16 mouse cellular contexts compared by ENCODE assay signal in the genomic region with DNA sequence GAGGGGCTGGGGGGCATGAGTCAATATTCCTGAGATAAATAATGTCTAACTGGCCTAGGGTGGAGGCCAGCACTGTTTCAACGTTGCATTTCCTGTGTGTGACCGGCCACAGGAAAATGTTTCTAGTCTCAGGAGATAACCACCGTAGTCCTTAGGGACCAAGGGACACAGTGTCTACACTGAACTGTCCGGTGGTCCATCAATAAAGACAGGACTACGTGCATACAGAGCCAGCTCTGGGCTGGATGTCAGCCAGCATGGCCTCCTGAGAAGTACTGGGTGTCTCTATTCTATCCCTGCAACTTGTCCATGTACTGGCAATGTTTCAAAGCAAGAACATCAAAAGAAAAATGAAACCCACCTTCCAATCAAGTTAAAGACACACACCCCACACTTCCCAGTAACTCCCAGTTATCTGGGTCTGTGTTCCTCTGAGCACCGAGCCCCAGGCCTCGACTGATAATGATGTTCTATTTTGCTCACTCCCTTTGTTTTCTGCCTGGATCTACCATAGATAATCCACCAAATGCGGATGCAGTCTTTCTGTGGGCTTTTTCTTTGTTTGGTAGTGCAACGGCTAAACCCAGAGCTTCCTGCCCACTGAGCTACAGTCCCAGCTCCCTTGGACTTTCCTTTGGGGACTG. TPM values are rescaled to one million over a fixed set of nuclear protein-coding genes. Genes with fewer than 3 reads are reported as not detected.
DNase-seq lines count a peak whose midpoint lies in the region; ATAC-seq and TF ChIP-seq lines count a peak whose summit lies in the region.
"Had no signal": no experiment of that assay in that cellular context is flagged by ENCODE, and none has a peak within 500 bp of the region (broad histone marks: within the 10 kb centered on the region; RNA-seq: fewer than 3 reads in every experiment).

No protein-coding gene starts in this region.

- H3K36me3 ChIP-seq in heart, embryonic 16.5 days (ENCODE audit: control insufficient read depth, insufficient read depth) = peaks cover 37% of the 10 kb centered on the region
- H3K36me3 ChIP-seq in liver, adult 2 months (ENCODE audit: control insufficient read depth, insufficient read depth, low read length) = peaks cover 6% of the 10 kb centered on the region; the same call in 1 of the 2 replicates
- no peaks in the 10 kb centered on the region; the same call in 1 of the 2 replicates for H3K36me3 ChIP-seq in liver, embryonic 14.5 days (replicated peaks; ENCODE audit: control insufficient read depth, insufficient read depth, low read depth)
- no peaks in the 10 kb centered on the region for H3K36me3 ChIP-seq in testis, adult 2 months (ENCODE audit: control insufficient read depth, insufficient read depth, low read length)

- H3K9me3 ChIP-seq in heart, embryonic 16.5 days (replicated peaks; ENCODE audit: control insufficient read depth, low read length) = no peaks in the 10 kb centered on the region
- no peaks in the 10 kb centered on the region for H3K9me3 ChIP-seq in liver, embryonic 14.5 days (ENCODE audit: control insufficient read depth, low read length)
- H3K9me3 ChIP-seq: embryonic facial prominence, embryonic 15.5 days; hindbrain, embryonic 10.5 days; lung, embryonic 15.5 days; midbrain, embryonic 12.5 days had no signal

- peak overlapping the region; percentile 58 for H3K27ac ChIP-seq in heart, embryonic 16.5 days (ENCODE audit: low read length)
- peak overlapping the region; percentile 37 for H3K27ac ChIP-seq in liver, adult 2 months (replicated peaks; ENCODE audit: insufficient read depth, low read depth, low read length)
- H3K27ac ChIP-seq in liver, embryonic 14.5 days = no peak overlapping the region
- H3K27ac ChIP-seq in testis, adult 2 months (ENCODE audit: control insufficient read depth, insufficient read depth, low read depth, low read length) = peak overlapping the region; percentile 33; the same call in 1 of the 2 replicates
- H3K27ac ChIP-seq: embryonic facial prominence, embryonic 15.5 days; hindbrain, embryonic 10.5 days; lung, embryonic 15.5 days; midbrain, embryonic 12.5 days had no signal

- ATAC-seq in heart, embryonic 16.5 days (replicated peaks; ENCODE audit: extremely low read depth, insufficient read depth, low FRiP score) = peak; percentile 47; the same call in 1 of the 2 replicates
- ATAC-seq in liver, embryonic 14.5 days (ENCODE audit: insufficient read depth) = peak; percentile 47

- H3K4me2 ChIP-seq in heart, embryonic 16.5 days (ENCODE audit: low read depth, low read length) = no peak overlapping the region
- no peak overlapping the region for H3K4me2 ChIP-seq in liver, embryonic 14.5 days (ENCODE audit: low read depth)
- H3K4me2 ChIP-seq: embryonic facial prominence, embryonic 15.5 days; lung, embryonic 15.5 days; midbrain, embryonic 12.5 days had no signal

- no peaks in the 10 kb centered on the region for H3K79me2 ChIP-seq in liver, adult 2 months (ENCODE audit: control insufficient read depth, insufficient read depth, low read length)

- WGBS in heart, embryonic 16.5 days = 64% methylated on average over 9 of the region's 9 CpGs
- 77% methylated on average over 9 of the region's 9 CpGs for WGBS in liver, adult 2 months
- 36% methylated on average over 9 of the region's 9 CpGs for WGBS in liver, embryonic 14.5 days (ENCODE audit: insufficient replicate concordance)

- H3K4me1 ChIP-seq in heart, embryonic 16.5 days (ENCODE audit: control insufficient read depth, insufficient read depth, low read length) = no peaks in the 10 kb centered on the region
- H3K4me1 ChIP-seq in liver, adult 2 months (ENCODE audit: control insufficient read depth, insufficient read depth, low read length) = no peaks in the 10 kb centered on the region
- 0 out of 4 replicates have a peak, but pooled peaks cover 0 to 2% of the 10 kb centered on the region in 2 experiments for H3K4me1 ChIP-seq in liver, embryonic 14.5 days (replicated peaks; ENCODE audit: control insufficient read depth in 2 of 2, insufficient read depth in 2 of 2, low read length in 1 of 2)
- H3K4me1 ChIP-seq in testis, adult 2 months (ENCODE audit: control insufficient read depth, insufficient read depth, low read length) = no peaks in the 10 kb centered on the region
- H3K4me1 ChIP-seq: embryonic facial prominence, embryonic 15.5 days; hindbrain, embryonic 10.5 days; lung, embryonic 15.5 days; midbrain, embryonic 12.5 days had no signal

- no peak for TF ChIP-seq EP300 in liver, embryonic 14.5 days (IDR thresholded peaks at IDR 0.05; ENCODE audit: low read depth)

- no peaks in the 10 kb centered on the region for H3K27me3 ChIP-seq in heart, embryonic 16.5 days (ENCODE audit: control insufficient read depth, insufficient read depth, low read length)
- no peaks in the 10 kb centered on the region for H3K27me3 ChIP-seq in liver, adult 2 months (ENCODE audit: control insufficient read depth, insufficient read depth, low read length)
- no peaks in the 10 kb centered on the region for H3K27me3 ChIP-seq in liver, embryonic 14.5 days (ENCODE audit: control insufficient read depth, insufficient read depth, low read length)
- H3K27me3 ChIP-seq in testis, adult 2 months (ENCODE audit: control insufficient read depth, insufficient read depth, low read length) = no peaks in the 10 kb centered on the region
- H3K27me3 ChIP-seq: embryonic facial prominence, embryonic 15.5 days; lung, embryonic 15.5 days; midbrain, embryonic 12.5 days had no signal

- no peak for DNase-seq in heart, postnatal 25 days (ENCODE audit: low spot score)
- DNase-seq in liver, adult 2 months (ENCODE audit: extremely low read depth, low read depth, low spot score) = no peak
- DNase-seq in liver = no peak
- no peak for DNase-seq in liver, embryonic 14.5 days (ENCODE audit: low read depth in 3 of 3, low spot score in 3 of 3)
- no peak for DNase-seq in layer of hippocampus, adult 9-11 months
- DNase-seq in frontal cortex, postnatal 14 days (ENCODE audit: low spot score in 2 of 2) = no peak
- DNase-seq: adrenal gland, postnatal 36 days; cerebellum, adult 9-10 months had no signal

- intact Hi-C loops in heart, postnatal 25 days (cut with DNase I) = no loop called here

- no peak overlapping the region for H3K4me3 ChIP-seq in heart, embryonic 16.5 days (ENCODE audit: low read length)
- no peak overlapping the region for H3K4me3 ChIP-seq in liver, adult 2 months (ENCODE audit: insufficient read depth, low read depth, low read length)
- no peak overlapping the region for H3K4me3 ChIP-seq in liver, embryonic 14.5 days (ENCODE audit: insufficient read depth in 1 of 2, low read depth in 2 of 2, low read length in 2 of 2)
- no peak overlapping the region for H3K4me3 ChIP-seq in testis, adult 2 months (ENCODE audit: control insufficient read depth, low read depth, low read length)
- H3K4me3 ChIP-seq: embryonic facial prominence, embryonic 15.5 days; hindbrain, embryonic 10.5 days; lung, embryonic 15.5 days; midbrain, embryonic 12.5 days had no signal

- H3K9ac ChIP-seq in heart, embryonic 16.5 days (ENCODE audit: low read length) = no peak overlapping the region
- no peak overlapping the region for H3K9ac ChIP-seq in liver, adult 2 months (ENCODE audit: low read depth, low read length)
- H3K9ac ChIP-seq in liver, embryonic 14.5 days (replicated peaks) = no peak overlapping the region
- H3K9ac ChIP-seq: embryonic facial prominence, embryonic 15.5 days; lung, embryonic 15.5 days; midbrain, embryonic 12.5 days had no signal

- no peak for TF ChIP-seq POLR2A in liver, adult 2 months (IDR thresholded peaks at IDR 0.05; ENCODE audit: extremely low read depth, insufficient read depth, low read length)
- no peak for TF ChIP-seq POLR2A in testis, adult 2 months (IDR thresholded peaks at IDR 0.05; ENCODE audit: control insufficient read depth, low read depth, low read length)

- TF ChIP-seq CTCF in liver, adult 2 months (IDR thresholded peaks at IDR 0.05; ENCODE audit: low read depth, low read length) = no peak
- TF ChIP-seq CTCF in liver, embryonic 14.5 days (IDR thresholded peaks at IDR 0.05; ENCODE audit: low read depth) = no peak
- no peak for TF ChIP-seq CTCF in testis, adult 2 months (IDR thresholded peaks at IDR 0.05; ENCODE audit: control insufficient read depth, insufficient read depth, insufficient replicate concordance, low read depth, low read length)

RNA-seq across cellular contexts. Expression of gene Mark4, which starts 17.1 kb away (rescaled TPM):
- 4.5 and 6.2 TPM in 2 replicates for polyA plus RNA-seq in heart, embryonic 16.5 days (2015; fragmentation: Nextera tagmentation; extraction: Ambion mirVana)
- total RNA-seq in heart, postnatal 25 days (2021) = 10 to 100 TPM; 22.3 to 24.3 TPM
- 1.8 and 2.8 TPM in 2 replicates for total RNA-seq in liver, adult 2 months (2014; rRNA removed)
- 4.9 and 6.4 TPM in 2 replicates for polyA plus RNA-seq in liver, adult 2 months (2012; rRNA removed)
- 2.4 and 2.5 TPM in 2 replicates for polyA plus RNA-seq in liver, embryonic 14.5 days (2012; rRNA removed)
- polyA plus RNA-seq in liver, embryonic 14.5 days (2014; fragmentation: Nextera tagmentation; extraction: Ambion mirVana) = 0.80 and 2.5 TPM in 2 replicates
- 13.2 and 14.1 TPM in 2 replicates for polyA plus RNA-seq in testis, adult 2 months (2012; rRNA removed)

RNA-seq across cellular contexts. Expression of gene Exoc3l2, which starts 21.6 kb away (rescaled TPM):
- 0.50 and 0.59 TPM in 2 replicates for polyA plus RNA-seq in heart, embryonic 16.5 days (2015; fragmentation: Nextera tagmentation; extraction: Ambion mirVana)
- total RNA-seq in heart, postnatal 25 days (2021) = 1 to 10 TPM; 1.2 to 1.3 TPM
- total RNA-seq in liver, adult 2 months (2014; rRNA removed) = 2.1 and 2.2 TPM in 2 replicates
- 5.1 and 5.8 TPM in 2 replicates for polyA plus RNA-seq in liver, adult 2 months (2012; rRNA removed)
- 1.7 and 1.9 TPM in 2 replicates for polyA plus RNA-seq in liver, embryonic 14.5 days (2012; rRNA removed)
- 0.48 and 0.78 TPM in 2 replicates for polyA plus RNA-seq in liver, embryonic 14.5 days (2014; fragmentation: Nextera tagmentation; extraction: Ambion mirVana)
- 26.1 and 27.2 TPM in 2 replicates for polyA plus RNA-seq in testis, adult 2 months (2012; rRNA removed)
- total RNA-seq: neutrophil, adult 5-6 weeks had no signal

RNA-seq across cellular contexts. Expression of gene Ckm, which starts 37.0 kb away (rescaled TPM):
- polyA plus RNA-seq in heart, embryonic 16.5 days (2015; fragmentation: Nextera tagmentation; extraction: Ambion mirVana) = 2,882 and 3,117 TPM in 2 replicates
- 1,000 to 10,000 TPM; 4,463 to 5,048 TPM for total RNA-seq in heart, postnatal 25 days (2021)
- total RNA-seq in liver, adult 2 months (2014; rRNA removed) = 0.07 and 11.0 TPM in 2 replicates
- 0.16 and 0.18 TPM in 2 replicates for polyA plus RNA-seq in liver, adult 2 months (2012; rRNA removed)
- 0.12 and 0.14 TPM in 2 replicates for polyA plus RNA-seq in liver, embryonic 14.5 days (2012; rRNA removed)
- polyA plus RNA-seq in liver, embryonic 14.5 days (2014; fragmentation: Nextera tagmentation; extraction: Ambion mirVana) = 0.11 and 0.19 TPM in 2 replicates
- 2.4 and 8.7 TPM in 2 replicates for polyA plus RNA-seq in testis, adult 2 months (2012; rRNA removed)
- total RNA-seq: neutrophil, adult 5-6 weeks had no signal
- polyA plus RNA-seq: forebrain, embryonic 11.5 days; hindbrain, embryonic 10.5 days; midbrain, embryonic 12.5 days had no signal

RNA-seq across cellular contexts. Expression of gene Klc3, which starts 37.7 kb away (rescaled TPM):
- 4.1 and 5.0 TPM in 2 replicates for polyA plus RNA-seq in heart, embryonic 16.5 days (2015; fragmentation: Nextera tagmentation; extraction: Ambion mirVana)
- total RNA-seq in heart, postnatal 25 days (2021) = under 1 TPM; 0.23 to 0.31 TPM
- 0.37 TPM in 1 of 2 replicates, not detected in the other for total RNA-seq in liver, adult 2 months (2014; rRNA removed)
- 0.17 and 0.24 TPM in 2 replicates for polyA plus RNA-seq in liver, adult 2 months (2012; rRNA removed)
- 0.18 and 0.21 TPM in 2 replicates for polyA plus RNA-seq in liver, embryonic 14.5 days (2012; rRNA removed)
- 0.13 and 0.58 TPM in 2 replicates for polyA plus RNA-seq in liver, embryonic 14.5 days (2014; fragmentation: Nextera tagmentation; extraction: Ambion mirVana)
- polyA plus RNA-seq in testis, adult 2 months (2012; rRNA removed) = 33.3 and 39.9 TPM in 2 replicates

RNA-seq across cellular contexts. Expression of gene Ercc2, which starts 59.8 kb away (rescaled TPM):
- polyA plus RNA-seq in heart, embryonic 16.5 days (2015; fragmentation: Nextera tagmentation; extraction: Ambion mirVana) = 11.1 and 12.8 TPM in 2 replicates
- total RNA-seq in heart, postnatal 25 days (2021) = 10 to 100 TPM; 10.8 to 12.6 TPM
- total RNA-seq in liver, adult 2 months (2014; rRNA removed) = 8.7 and 9.4 TPM in 2 replicates
- polyA plus RNA-seq in liver, adult 2 months (2012; rRNA removed) = 18.7 and 26.8 TPM in 2 replicates
- 11.7 and 12.3 TPM in 2 replicates for polyA plus RNA-seq in liver, embryonic 14.5 days (2012; rRNA removed)
- 4.6 and 5.5 TPM in 2 replicates for polyA plus RNA-seq in liver, embryonic 14.5 days (2014; fragmentation: Nextera tagmentation; extraction: Ambion mirVana)
- 50.6 and 53.3 TPM in 2 replicates for polyA plus RNA-seq in testis, adult 2 months (2012; rRNA removed)

Comparison
In these comparisons a context has a peak if more than half of its experiments do, and no peak if none do; other contexts are left out.
1. RNA of gene Ckm, which starts 37.0 kb away (polyA plus RNA-seq): 2,882 to 3,117 TPM in heart, embryonic 16.5 days; 2.4 to 8.7 TPM in testis, adult 2 months, 0.11 to 0.19 TPM in liver, embryonic 14.5 days and 0.16 to 0.18 TPM in liver, adult 2 months; every median in the first group is over 100 times any median in the second.